Mouse (Mus musculus): Measurements from ENCODE around the gene Cd164l2.

DNA sequence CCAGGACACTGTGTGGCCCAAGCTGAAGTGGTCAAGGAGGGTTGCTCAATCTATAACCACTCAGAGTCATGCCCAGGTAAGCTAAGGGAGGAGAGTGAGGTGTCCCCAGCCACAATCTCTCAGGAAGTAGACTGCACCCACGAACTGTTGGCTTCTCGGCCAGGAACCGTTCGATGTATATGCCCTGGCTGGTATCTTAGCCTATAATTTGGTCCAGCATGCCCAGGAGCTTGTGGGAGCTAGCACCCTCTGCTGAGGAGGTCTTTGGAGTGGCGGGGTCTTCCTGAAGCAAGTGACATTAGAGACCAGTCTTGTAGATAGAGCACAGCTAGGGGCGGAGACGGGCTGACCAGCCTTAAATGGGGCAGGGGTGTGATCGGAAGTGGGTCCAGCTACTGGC is 9.8 kb downstream of the Cd164l2 start:
- TF ChIP-seq POLR2A (IDR thresholded peaks at IDR 0.05; ENCODE audit: insufficient read depth, low read depth, low read length) (no peak), CTCF (IDR thresholded peaks at IDR 0.05; ENCODE audit: insufficient read depth, low read depth, low read length) (no peak)
